Mouse (Mus musculus): ENCODE measurements around the gene Ubr7.

Ubr7 gene

GRCm38 (mm10) chr12:102743589-102744574, 13.9 kb upstream of the Ubr7 start, which contains the start of the genes Moap1 and Tmem251:
Moap1 (minus strand) TSS chr12:102743661.
Tmem251 (plus strand) TSS chr12:102743762.
- DNase-seq (ENCODE audit: low read depth) = peak; percentile 96

- DNase-seq (ENCODE audit: low read depth) = peak; percentile 90
These were observed 12.9 kb upstream of the Ubr7 start for GRCm38 (mm10) chr12:102744839-102745238.

DNA sequence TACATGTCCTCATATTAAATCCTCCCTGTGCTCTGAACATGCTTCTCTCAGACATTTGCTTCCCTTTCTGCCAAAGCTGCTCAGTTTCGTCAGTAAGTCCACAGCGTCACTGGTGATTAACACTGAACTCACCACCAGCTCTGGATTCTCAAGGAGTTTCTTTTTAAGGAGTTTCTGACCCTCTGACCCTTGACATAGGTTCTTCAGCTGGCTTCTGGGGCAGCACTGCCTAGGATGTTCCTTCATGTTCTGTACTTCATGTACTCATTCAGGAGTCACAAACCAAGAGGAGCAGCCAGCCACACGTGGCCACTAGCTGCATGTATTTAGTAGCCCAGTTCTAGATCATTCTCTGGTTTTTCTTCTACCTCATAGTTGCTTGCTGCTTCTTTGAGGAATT, 9.5 kb upstream of the Ubr7 start:
- no peak for DNase-seq (ENCODE audit: low read depth)

DNA sequence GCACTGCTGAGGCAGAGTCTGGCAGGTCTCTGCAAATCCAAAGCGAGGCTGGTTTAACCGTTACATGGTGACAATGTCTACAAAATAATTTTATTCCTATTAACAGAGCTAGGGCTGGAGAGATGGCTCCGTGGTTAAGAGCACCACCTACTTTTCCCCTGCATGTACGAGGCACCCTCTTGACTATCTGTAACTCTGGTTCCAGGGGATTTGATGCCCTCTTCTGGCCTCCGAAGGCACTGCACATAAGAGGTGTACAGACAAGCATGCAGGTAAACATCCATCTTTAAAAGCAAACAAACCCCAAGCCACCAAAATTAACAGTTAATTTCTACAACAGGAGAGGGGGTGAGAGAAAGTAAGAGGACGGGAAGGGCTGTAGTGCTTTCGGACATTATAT, 1.5 kb upstream of the Ubr7 start:
- DNase-seq (ENCODE audit: low read depth) = peak; percentile 83

DNA sequence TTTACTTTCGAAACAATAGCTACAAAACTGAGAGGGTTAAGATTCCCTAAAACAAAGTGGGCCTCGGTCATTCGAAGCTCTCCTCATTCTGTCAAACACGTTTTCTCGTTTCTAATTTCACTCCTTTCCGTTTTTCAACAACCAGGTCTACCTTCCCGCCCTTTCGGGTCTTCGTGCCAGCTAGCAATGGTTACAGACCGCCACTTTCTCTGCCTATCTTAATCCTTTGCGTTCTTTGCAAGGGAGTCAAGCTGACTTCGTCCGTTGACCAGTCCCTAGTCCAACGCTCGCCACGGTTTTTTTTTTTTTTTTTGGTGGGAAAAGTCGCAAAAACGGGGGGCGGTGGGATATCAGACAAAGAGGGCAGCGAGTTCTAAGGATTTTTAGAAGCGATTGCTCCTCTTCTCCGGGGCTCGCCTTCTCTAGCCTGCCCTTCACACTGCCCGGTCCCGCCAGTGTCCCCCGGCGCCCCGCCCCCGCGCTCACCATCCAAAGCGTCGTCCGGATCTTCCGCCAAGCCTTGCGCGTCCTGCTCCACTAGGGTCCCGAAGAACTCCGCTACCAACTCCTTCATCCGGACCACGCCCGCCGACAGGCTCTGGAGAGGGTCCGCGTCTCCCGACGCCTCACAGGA, 595 bp upstream of the Ubr7 start:
- peak; percentile 54 for DNase-seq (ENCODE audit: low read depth)

DNA sequence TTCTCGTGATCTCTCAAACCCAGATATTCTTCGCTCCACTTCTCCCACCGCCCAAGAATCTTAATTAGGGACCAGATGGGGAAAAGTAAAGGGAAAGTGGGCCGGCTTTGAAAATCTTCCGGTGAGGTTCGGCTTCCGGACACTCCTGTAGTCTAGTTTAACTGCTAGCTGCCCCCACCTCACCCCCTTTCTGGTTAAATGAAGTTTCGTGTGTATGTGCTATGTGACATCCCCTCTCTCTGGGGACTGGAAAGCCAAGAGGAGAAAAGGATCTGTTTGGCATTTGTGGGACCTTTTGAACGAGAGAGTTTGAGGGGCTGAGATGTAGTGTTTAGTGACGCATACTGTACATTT, 613 bp downstream of the Ubr7 start, which contains the start of gene Gm20604:
TSS of gene Gm20604 (minus strand) at position 270 of the 354 bp plus-strand sequence.
- DNase-seq (ENCODE audit: low read depth) = peak; percentile 61

DNA sequence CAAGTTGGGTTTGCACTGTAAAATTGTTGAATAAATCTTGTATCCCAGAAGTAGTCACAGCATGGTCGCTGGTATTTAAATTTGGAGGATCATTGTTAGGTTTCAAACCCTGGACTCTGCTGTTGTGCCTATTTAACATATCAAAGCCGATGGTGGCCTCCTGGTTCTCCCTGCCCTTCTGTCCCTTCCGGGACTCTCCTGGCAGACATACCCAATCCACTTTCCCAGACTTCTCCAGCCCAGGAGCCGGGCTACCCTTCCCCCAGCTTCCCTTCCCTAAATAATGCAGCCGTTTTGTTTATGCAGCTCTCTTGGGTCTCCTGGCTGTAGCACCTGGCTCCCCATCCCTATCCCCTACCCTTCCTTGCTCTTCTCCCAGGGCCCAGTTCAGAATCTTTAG, 1.2 kb downstream of the Ubr7 start:
- no peak for DNase-seq (ENCODE audit: low read depth)

GRCm38 (mm10) chr12:102761668-102762067, 3.9 kb downstream of the Ubr7 start:
- no peak for DNase-seq (ENCODE audit: low read depth)

GRCm38 (mm10) chr12:102763696-102764095, 5.9 kb downstream of the Ubr7 start:
- DNase-seq (ENCODE audit: low read depth) = no peak

DNA sequence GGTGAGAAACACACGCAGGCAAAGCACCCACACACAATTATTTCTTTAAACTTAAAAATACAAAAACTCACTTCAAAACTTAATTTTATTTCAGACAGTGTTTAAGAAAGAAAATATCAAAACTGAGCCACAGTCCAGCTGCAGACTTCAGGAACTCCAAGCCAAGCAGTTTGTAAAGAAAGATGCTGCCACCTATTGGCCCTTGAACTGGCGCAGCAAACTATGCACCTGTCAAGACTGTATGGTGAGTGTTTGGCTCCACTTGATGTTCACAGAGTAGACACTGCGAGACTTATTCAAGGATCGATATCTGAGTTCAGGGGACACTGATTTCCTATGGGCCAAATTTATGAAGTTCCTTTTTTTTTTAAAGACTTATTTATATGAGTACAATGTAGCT, 11.2 kb downstream of the Ubr7 start:
- DNase-seq (ENCODE audit: low read depth) = peak; percentile 48

DNA sequence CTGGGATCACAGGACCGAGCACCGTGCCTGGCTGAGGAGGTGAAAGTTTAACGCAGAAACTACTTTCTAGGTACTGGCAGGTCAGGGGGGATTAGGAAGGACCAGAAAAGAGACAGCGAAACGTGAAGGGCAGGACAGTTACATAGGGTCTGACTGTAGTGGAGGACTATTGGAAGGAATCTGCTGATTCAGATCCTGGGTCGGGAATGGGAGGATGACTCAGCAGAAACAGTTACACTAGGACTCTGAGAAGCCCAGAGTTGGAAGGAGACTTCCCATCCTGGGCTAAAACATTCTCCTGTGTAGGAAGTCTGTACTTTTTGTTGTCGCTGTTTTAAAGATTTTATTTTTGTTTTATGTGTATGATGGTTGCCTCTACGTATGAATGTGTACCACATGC, 13.8 kb downstream of the Ubr7 start:
- no peak for DNase-seq (ENCODE audit: low read depth)

GRCm38 (mm10) chr12:102772676-102773075, 14.9 kb downstream of the Ubr7 start:
- DNase-seq (ENCODE audit: low read depth) = no peak

GRCm38 (mm10) chr12:102776035-102776434, 18.3 kb downstream of the Ubr7 start:
- no peak for DNase-seq (ENCODE audit: low read depth)

GRCm38 (mm10) chr12:102778151-102778550, 20.4 kb downstream of the Ubr7 start:
- no peak for DNase-seq (ENCODE audit: low read depth)

DNA sequence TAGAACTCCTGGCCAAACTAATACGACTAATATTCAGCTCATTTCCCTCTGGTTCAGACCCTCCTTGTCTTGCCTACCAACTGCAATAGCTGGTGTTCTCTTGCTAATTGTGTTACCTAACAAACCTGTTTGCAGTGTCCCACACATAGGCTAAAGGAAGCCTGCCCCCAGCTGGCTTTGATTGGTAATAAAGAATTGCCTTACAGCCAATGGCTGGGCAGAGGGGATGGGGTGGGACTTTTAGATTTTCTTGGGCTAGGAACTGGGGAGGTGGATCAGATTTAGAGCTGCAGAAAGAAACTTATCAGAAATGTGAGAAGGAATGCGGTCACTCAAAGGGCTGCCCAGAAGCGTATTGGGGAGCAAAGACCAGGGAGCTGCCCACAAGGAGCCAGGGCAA, 21.7 kb downstream of the Ubr7 start:
- DNase-seq (ENCODE audit: low read depth) = peak; percentile 36

- no peak for DNase-seq (ENCODE audit: low read depth)
These were observed 25.1 kb downstream of the Ubr7 start for GRCm38 (mm10) chr12:102782841-102783240.

DNA sequence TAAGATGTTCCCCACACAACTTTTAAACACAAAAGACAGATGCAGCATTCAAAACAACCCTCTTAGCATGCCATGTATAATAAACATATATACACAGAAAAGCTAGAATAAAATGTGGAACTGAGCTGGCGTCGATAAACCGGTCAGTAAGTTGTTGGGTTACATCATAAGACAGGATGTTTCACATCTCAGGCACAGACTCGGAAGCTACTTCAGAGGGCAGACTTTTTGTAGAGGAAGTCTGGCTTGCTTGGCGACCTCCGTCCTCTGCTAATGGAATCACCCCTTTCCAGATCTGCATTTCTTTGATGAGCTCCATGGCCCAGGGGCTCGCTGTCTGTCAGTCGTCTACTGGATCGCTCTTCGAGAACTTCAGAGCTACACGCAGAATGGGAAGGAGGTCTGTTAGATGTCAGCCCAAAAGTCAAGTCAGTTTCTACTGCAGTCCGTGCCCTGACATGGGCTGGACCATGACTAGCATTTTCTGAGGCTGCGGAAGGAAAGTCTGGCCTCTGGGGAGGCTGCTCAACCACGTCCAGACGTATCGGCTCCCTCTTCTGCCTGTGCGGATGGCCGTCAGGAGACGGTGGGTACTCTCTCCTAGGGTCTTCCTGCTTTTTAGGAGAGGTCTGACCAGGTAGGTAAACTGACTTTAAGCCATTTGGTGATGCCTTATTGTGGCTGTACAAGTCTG, 27.3 kb downstream of the Ubr7 start:
- no peak for DNase-seq (ENCODE audit: low read depth)

GRCm38 (mm10) chr12:102785593-102785985, 27.8 kb downstream of the Ubr7 start:
- DNase-seq (ENCODE audit: low read depth) = no peak

DNA sequence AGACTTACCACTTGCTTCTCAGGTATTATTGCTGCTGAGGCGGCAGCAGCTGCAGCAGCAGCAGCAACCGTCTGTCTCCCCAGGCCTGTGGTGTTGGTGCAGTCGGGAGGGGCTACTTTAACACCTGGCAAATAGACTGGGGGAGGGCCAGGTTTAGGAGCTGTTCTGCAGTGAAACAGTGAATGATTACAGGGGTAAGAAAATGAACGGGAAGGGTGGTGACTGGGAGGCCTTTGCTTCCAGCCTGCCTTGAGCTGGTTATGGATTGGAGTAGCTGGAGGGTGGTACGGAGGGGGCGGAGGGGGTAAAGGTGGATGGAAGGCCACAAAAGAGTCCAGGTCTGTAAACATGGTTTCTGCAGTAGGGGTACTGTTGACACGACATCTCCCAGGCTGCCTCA, 30.2 kb downstream of the Ubr7 start:
- DNase-seq (ENCODE audit: low read depth) = no peak

DNA sequence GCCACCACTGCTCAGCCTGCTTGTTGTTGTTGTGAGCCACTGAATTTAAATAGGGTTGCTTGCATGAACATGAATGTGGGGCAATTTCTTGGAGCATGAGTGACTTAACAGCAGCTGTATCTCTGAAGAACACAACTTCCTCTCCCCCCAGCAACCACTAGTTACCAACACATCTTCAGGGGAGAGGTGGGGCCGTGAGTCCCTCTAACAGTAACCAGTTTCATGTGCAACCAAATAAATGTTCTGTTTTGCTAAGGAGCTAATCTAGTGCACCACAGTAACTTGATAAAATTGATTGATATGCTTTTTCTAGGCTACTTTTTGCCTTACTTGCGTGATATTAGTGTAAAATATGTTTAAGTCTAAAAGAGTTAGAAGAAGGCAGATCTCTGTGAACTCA, 41.8 kb downstream of the Ubr7 start:
- no peak for DNase-seq (ENCODE audit: low read depth)

- DNase-seq (ENCODE audit: low read depth) = no peak
These were observed 57.1 kb downstream of the Ubr7 start for GRCm38 (mm10) chr12:102814858-102815257.

DNA sequence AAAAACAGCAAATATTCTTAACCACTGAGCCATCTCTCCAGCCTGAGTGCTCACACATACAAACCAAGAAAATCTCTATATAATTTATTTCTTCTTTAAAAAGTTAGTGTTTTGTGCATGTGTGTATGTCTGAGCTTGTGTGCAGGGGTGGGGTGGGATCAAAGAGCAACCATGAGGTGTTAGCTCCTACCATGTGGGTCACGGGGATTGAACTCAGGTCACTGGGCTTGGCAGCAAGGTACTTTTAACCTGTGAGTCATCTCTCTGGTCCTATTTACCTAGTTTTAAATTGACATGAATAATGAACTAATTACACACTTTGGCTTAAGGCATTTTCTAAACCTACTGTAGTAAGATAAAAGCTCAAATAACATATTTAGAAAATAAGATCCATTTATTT, 68.6 kb downstream of the Ubr7 start:
- DNase-seq (ENCODE audit: low read depth) = no peak

DNA sequence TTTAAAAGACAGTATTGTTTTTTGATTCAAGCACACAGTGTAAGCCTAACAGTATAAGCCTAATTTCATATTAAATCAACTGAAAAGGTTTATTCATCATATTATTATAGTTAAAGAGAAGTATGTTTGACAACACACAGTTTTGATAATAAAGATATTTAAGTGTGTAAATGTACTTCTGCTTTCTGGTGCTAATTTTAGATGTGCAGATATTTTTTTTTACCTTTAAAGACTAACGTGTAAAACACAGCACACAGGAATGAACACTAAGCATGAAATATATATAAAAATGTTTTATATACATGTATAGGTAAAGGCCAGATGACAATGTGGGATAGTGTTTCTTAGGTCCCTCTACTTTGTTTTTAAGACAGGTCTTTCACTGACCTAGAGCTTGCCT, 69.4 kb downstream of the Ubr7 start:
- DNase-seq (ENCODE audit: low read depth) = no peak

All from induced T-regulatory cell, adult 2 months (primary cell).